Mouse (Mus musculus): ENCODE measurements at regions not wholly inside any gene's neighbourhood (a gene's known extent, or its start where the extent isn't known, plus 50 kb on each side); places are given as distances from the start of the nearest gene placed in this dataset.

GRCm38 (mm10) chr11:38021704-38022103 lies 785.9 kb upstream of the Tenm2 start:
- intact Hi-C loops (cut with DNase I) = no loop called here
- H3K4me3 ChIP-seq = no peak overlapping the region
- H3K27ac ChIP-seq = no peak overlapping the region
- no peak for TF ChIP-seq CTCF (IDR thresholded peaks at IDR 0.05)
- no peak for DNase-seq (ENCODE audit: extremely low spot score in 1 of 2, low spot score in 2 of 2)

- no peak overlapping the region for H3K4me3 ChIP-seq
- H3K27ac ChIP-seq = no peak overlapping the region
- DNase-seq (ENCODE audit: extremely low spot score in 1 of 2, low spot score in 2 of 2) = no peak
- intact Hi-C loops (cut with DNase I) = no loop called here
- TF ChIP-seq CTCF (IDR thresholded peaks at IDR 0.05) = no peak
These were observed 742.4 kb upstream of the Tenm2 start for GRCm38 (mm10) chr11:37978131-37978530.

GRCm38 (mm10) chr11:37936439-37937134 lies 700.8 kb upstream of the Tenm2 start:
- no peak for DNase-seq (ENCODE audit: extremely low spot score in 1 of 2, low spot score in 2 of 2)

GRCm38 (mm10) chr11:37913161-37913560 lies 677.4 kb upstream of the Tenm2 start:
- intact Hi-C loops (cut with DNase I) = no loop called here
- no peak for DNase-seq (ENCODE audit: extremely low spot score in 1 of 2, low spot score in 2 of 2)
- Histone ChIP-seq H3K4me3 (no peak overlapping the region), H3K27ac (no peak overlapping the region)
- TF ChIP-seq CTCF (IDR thresholded peaks at IDR 0.05) = no peak

More at GRCm38 (mm10) chr11:37936439-37937134, 700.8 kb upstream of the Tenm2 start:
- no peak overlapping the region for H3K27ac ChIP-seq
- no peak overlapping the region for H3K4me3 ChIP-seq
- TF ChIP-seq CTCF (IDR thresholded peaks at IDR 0.05) = no peak
- intact Hi-C loops (cut with DNase I) = no loop called here

GRCm38 (mm10) chr11:37904991-37905390 lies 669.2 kb upstream of the Tenm2 start:
- DNase-seq (ENCODE audit: extremely low spot score in 1 of 2, low spot score in 2 of 2) = no peak
- TF ChIP-seq CTCF (IDR thresholded peaks at IDR 0.05) = no peak
- intact Hi-C loops (cut with DNase I) = no loop called here
- Histone ChIP-seq H3K4me3 (no peak overlapping the region), H3K27ac (no peak overlapping the region)

GRCm38 (mm10) chr11:37897713-37898112 lies 661.9 kb upstream of the Tenm2 start:
- no peak for DNase-seq (ENCODE audit: extremely low spot score in 1 of 2, low spot score in 2 of 2)
- no peak for TF ChIP-seq CTCF (IDR thresholded peaks at IDR 0.05)
- H3K4me3 ChIP-seq = no peak overlapping the region
- intact Hi-C loops (cut with DNase I) = no loop called here
- no peak overlapping the region for H3K27ac ChIP-seq

GRCm38 (mm10) chr11:37882717-37883116 lies 647.0 kb upstream of the Tenm2 start:
- no peak for DNase-seq (ENCODE audit: extremely low spot score in 1 of 2, low spot score in 2 of 2)
- TF ChIP-seq CTCF (IDR thresholded peaks at IDR 0.05) = no peak
- Histone ChIP-seq H3K4me3 (no peak overlapping the region), H3K27ac (no peak overlapping the region)
- intact Hi-C loops (cut with DNase I) = no loop called here

GRCm38 (mm10) chr11:37837301-37837700 lies 601.5 kb upstream of the Tenm2 start:
- Histone ChIP-seq H3K27ac (no peak overlapping the region), H3K4me3 (no peak overlapping the region)
- TF ChIP-seq CTCF (IDR thresholded peaks at IDR 0.05) = no peak
- intact Hi-C loops (cut with DNase I) = no loop called here
- no peak for DNase-seq (ENCODE audit: extremely low spot score in 1 of 2, low spot score in 2 of 2)

- no peak overlapping the region for H3K4me3 ChIP-seq
- no peak for TF ChIP-seq CTCF (IDR thresholded peaks at IDR 0.05)
- intact Hi-C loops (cut with DNase I) = no loop called here
- H3K27ac ChIP-seq = no peak overlapping the region
- DNase-seq (ENCODE audit: extremely low spot score in 1 of 2, low spot score in 2 of 2) = no peak
These were observed 595.2 kb upstream of the Tenm2 start for GRCm38 (mm10) chr11:37830975-37831374.

- intact Hi-C loops (cut with DNase I) = no loop called here
- no peak overlapping the region for H3K27ac ChIP-seq
- TF ChIP-seq CTCF (IDR thresholded peaks at IDR 0.05) = no peak
- DNase-seq (ENCODE audit: extremely low spot score in 1 of 2, low spot score in 2 of 2) = no peak
- no peak overlapping the region for H3K4me3 ChIP-seq
These were observed 571.0 kb upstream of the Tenm2 start for GRCm38 (mm10) chr11:37806761-37807160.

GRCm38 (mm10) chr11:37798783-37799318 lies 563.1 kb upstream of the Tenm2 start:
- H3K27ac ChIP-seq = no peak overlapping the region
- no peak for TF ChIP-seq CTCF (IDR thresholded peaks at IDR 0.05)
- intact Hi-C loops (cut with DNase I) = no loop called here
- no peak for DNase-seq (ENCODE audit: extremely low spot score in 1 of 2, low spot score in 2 of 2)
- no peak overlapping the region for H3K4me3 ChIP-seq

GRCm38 (mm10) chr11:37772481-37773089 lies 536.8 kb upstream of the Tenm2 start:
- no peak overlapping the region for H3K4me3 ChIP-seq
- no peak for DNase-seq (ENCODE audit: extremely low spot score in 1 of 2, low spot score in 2 of 2)
- intact Hi-C loops (cut with DNase I) = no loop called here
- no peak for TF ChIP-seq CTCF (IDR thresholded peaks at IDR 0.05)
- no peak overlapping the region for H3K27ac ChIP-seq

- intact Hi-C loops (cut with DNase I) = no loop called here
- no peak for DNase-seq (ENCODE audit: extremely low spot score in 1 of 2, low spot score in 2 of 2)
- H3K27ac ChIP-seq = no peak overlapping the region
- TF ChIP-seq CTCF (IDR thresholded peaks at IDR 0.05) = no peak
- H3K4me3 ChIP-seq = no peak overlapping the region
These were observed 535.1 kb upstream of the Tenm2 start for GRCm38 (mm10) chr11:37770881-37771280.
